Comparison of ENCODE assay signal across 8 mouse cellular contexts in genomic region chr2:33430771-33431699, GRCm38 (mm10). TPM values are rescaled to one million over a fixed set of nuclear protein-coding genes. Genes with fewer than 3 reads are reported as not detected.
A peak's percentile ranks its signal among the peaks of the same experiment; 100 is the strongest.
DNase-seq lines count a peak whose midpoint lies in the region; ATAC-seq lines count a peak whose summit lies in the region.

Zbtb34 (minus strand) TSS chr2:33431324.

- under 1% methylated on average over 94 of the region's 102 CpGs for WGBS in limb, embryonic 12.5 days
- 1% methylated on average over 76 of the region's 102 CpGs for WGBS in midbrain, embryonic 13.5 days

- peak within 1 kb of the TSS; percentile 100 for H3K4me3 ChIP-seq in limb, embryonic 12.5 days (replicated peaks)
- peak within 1 kb of the TSS; percentile 94 for H3K4me3 ChIP-seq in midbrain, embryonic 13.5 days (replicated peaks)

- DNase-seq in urinary bladder, adult 18-20 months (ENCODE audit: low spot score in 2 of 2): peak; percentile 39 to 68
- no peak for DNase-seq in urinary bladder, postnatal 10 days (ENCODE audit: low spot score)
- peak; percentile 69 to 81 for DNase-seq in cerebellum, postnatal 25 days
- peak; percentile 70 for DNase-seq in gastrocnemius, postnatal 14 days
- DNase-seq in splenic B cell, adult 2 months (ENCODE audit: low read depth, low spot score): peak; percentile 85

- H3K9ac ChIP-seq in limb, embryonic 12.5 days (replicated peaks): peak within 1 kb of the TSS; percentile 92
- peak within 1 kb of the TSS; percentile 99 for H3K9ac ChIP-seq in midbrain, embryonic 13.5 days (replicated peaks)

- H3K36me3 ChIP-seq in limb, embryonic 12.5 days: peaks cover 12% of the 10 kb centered on the region
- peaks cover 15% of the 10 kb centered on the region for H3K36me3 ChIP-seq in midbrain, embryonic 13.5 days
- no peaks in the 10 kb centered on the region for H3K36me3 ChIP-seq in splenic B cell, adult 2 months (ENCODE audit: control insufficient read depth, insufficient read depth, low read length, poor library complexity, severe bottlenecking)

- peak within 1 kb of the TSS; percentile 88 for H3K4me2 ChIP-seq in limb, embryonic 12.5 days
- H3K4me2 ChIP-seq in midbrain, embryonic 13.5 days (replicated peaks): peak within 1 kb of the TSS; percentile 97

- H3K9me3 ChIP-seq in limb, embryonic 12.5 days: no peaks in the 10 kb centered on the region
- no peaks in the 10 kb centered on the region for H3K9me3 ChIP-seq in midbrain, embryonic 13.5 days

- H3K4me1 ChIP-seq in limb, embryonic 12.5 days (replicated peaks): peaks cover 28% of the 10 kb centered on the region
- peaks cover 45% of the 10 kb centered on the region for H3K4me1 ChIP-seq in midbrain, embryonic 13.5 days (replicated peaks)

- intact Hi-C loops in gastrocnemius, postnatal 14 days (cut with DNase I; ENCODE audit: low total_unique reads): no loop called here

- H3K27ac ChIP-seq in limb, embryonic 12.5 days: peak within 1 kb of the TSS; percentile 70
- peak within 1 kb of the TSS; percentile 44 for H3K27ac ChIP-seq in midbrain, embryonic 13.5 days

- peak; percentile 82 for ATAC-seq in inflammation-experienced regulatory T-cells, adult 6 months
- ATAC-seq in limb, embryonic 12.5 days (ENCODE audit: insufficient number of reproducible peaks, insufficient read depth, low FRiP score, low TSS enrichment, low read depth): peak; percentile 52
- peak; percentile 77 for ATAC-seq in midbrain, embryonic 13.5 days

- H3K27me3 ChIP-seq in limb, embryonic 12.5 days: no peaks in the 10 kb centered on the region
- H3K27me3 ChIP-seq in midbrain, embryonic 13.5 days: 0 out of 2 replicates have a peak, but pooled peaks cover 4% of the 10 kb centered on the region
- H3K27me3 ChIP-seq in splenic B cell, adult 2 months (ENCODE audit: control insufficient read depth, insufficient read depth, low read length, poor library complexity, severe bottlenecking): no peaks in the 10 kb centered on the region

RNA-seq across cellular contexts. Expression of gene Zbtb34, which starts in this region (rescaled TPM):
- total RNA-seq in gastrocnemius, postnatal 14 days (2021): 1 to 10 TPM; 6.4 to 8.5 TPM
- polyA plus RNA-seq in inflammation-experienced regulatory T-cells, adult 6 months (2017; shearing (Covaris generic)): 1 to 10 TPM in 1 of 3 experiments, under 1 TPM in 2; 0.72 to 1.0 (median 0.95) TPM
- 8.7 and 8.9 TPM in 2 replicates for polyA plus RNA-seq in limb, embryonic 12.5 days (2016; fragmentation: Nextera tagmentation; extraction: Ambion mirVana)
- polyA plus RNA-seq in midbrain, embryonic 13.5 days (2015; fragmentation: Nextera tagmentation; extraction: Ambion mirVana): 6.9 and 7.3 TPM in 2 replicates
